Mouse (Mus musculus) ES-E14 (cell line): ENCODE data around the gene Ptger1. TPM values are rescaled to one million over a fixed set of nuclear protein-coding genes. Genes with fewer than 3 reads are reported as not detected.

Experiments
- DNase-seq: peaks from one replicate; pipeline ENCODE4 v3.0.0-alpha.2; 2013; ENCODE audit warnings: low read depth, low spot score
- H3K27ac ChIP-seq: 2 replicates; pipeline ENCODE4 v1.5.1; 2012; ENCODE audit warnings: low read depth, mild to moderate bottlenecking, low read length, moderate library complexity, mixed read lengths; ENCODE audit not compliant: poor library complexity, insufficient read depth, severe bottlenecking
- H3K36me3 ChIP-seq: 2 replicates; pipeline ENCODE4 v1.6.1; 2012; ENCODE audit warnings: mild to moderate bottlenecking, low read length, moderate library complexity, mixed read lengths; ENCODE audit not compliant: control insufficient read depth, poor library complexity, insufficient read depth, severe bottlenecking
- H3K4me1 ChIP-seq, 2 experiments: fragments of 150-350 bp in 1 of 2; sonication (generic) in 1 of 2; 2 replicates each; pipeline ENCODE4 v1.6.1; 2012; ENCODE audit warnings: low read length in 2 of 2, mild to moderate bottlenecking in 1 of 2, mixed read lengths in 1 of 2; ENCODE audit not compliant: control insufficient read depth in 2 of 2, insufficient read depth in 2 of 2, poor library complexity in 1 of 2
- H3K4me3 ChIP-seq, 2 experiments: fragments of 150-350 bp in 1 of 2; sonication (generic) in 1 of 2; 2 replicates each; pipeline ENCODE4 v1.5.1; 2012; ENCODE audit warnings: low read length in 2 of 2, low read depth in 1 of 2, mild to moderate bottlenecking in 1 of 2, mixed read lengths in 1 of 2; ENCODE audit not compliant: insufficient read depth in 1 of 2, poor library complexity in 1 of 2, severe bottlenecking in 1 of 2
- H3K9ac ChIP-seq: 2 replicates; pipeline ENCODE4 v1.6.1; 2012; ENCODE audit warnings: low read depth, mild to moderate bottlenecking, low read length, mixed read lengths; ENCODE audit not compliant: poor library complexity, insufficient read depth, severe bottlenecking
- H3K9me3 ChIP-seq: fragments of 150-350 bp; sonication (generic); 2 replicates; pipeline ENCODE4 v1.6.1; 2012; ENCODE audit warnings: low read depth, mild to moderate bottlenecking, low read length; ENCODE audit not compliant: control insufficient read depth, insufficient read depth
- CHD2 ChIP-seq: IDR thresholded peaks from 2 replicates; pipeline ENCODE4 v1.6.1; 2014; ENCODE audit warnings: mild to moderate bottlenecking, low read depth, low read length, inconsistent platforms
- HCFC1 ChIP-seq: IDR thresholded peaks from 2 replicates; pipeline ENCODE4 v1.6.1; 2012; ENCODE audit warnings: low read length, inconsistent platforms, borderline replicate concordance; ENCODE audit not compliant: insufficient read depth
- MAFK ChIP-seq: IDR thresholded peaks from 2 replicates; pipeline ENCODE4 v1.6.1; 2014; ENCODE audit warnings: mild to moderate bottlenecking, low read depth, low read length, inconsistent platforms; ENCODE audit not compliant: insufficient read depth
- ZC3H11A ChIP-seq: IDR thresholded peaks from 2 replicates; pipeline ENCODE4 v1.6.1; 2012; ENCODE audit warnings: low read depth, mild to moderate bottlenecking, inconsistent platforms, low read length, borderline replicate concordance
- ZNF384 ChIP-seq: IDR thresholded peaks from 2 replicates; pipeline ENCODE4 v1.6.1; 2012; ENCODE audit warnings: low read depth, low read length, inconsistent platforms
- in situ Hi-C, 2 experiments: fragments of 600-800 bp; cut with MboI; formaldehyde crosslinking; loops; one replicate each; pipeline ENCODE4 v1.15.1; 2025; ENCODE audit warnings: low sequenced_read_pairs in 2 of 2, inconsistent platforms in 1 of 2; ENCODE audit not compliant: unreplicated experiment in 2 of 2
- total RNA-seq: library from RNA; depleted of rRNA; stranded (reverse); fragments of 300-350 nt; gene quantifications from 2 replicates; pipeline ENCODE4 v1.2.3, GENCODE M21; 2012

The Ptger1 gene
- total RNA-seq, 1 experiment = 1.7 TPM

GRCm38 (mm10) chr8:83679866-83680265, 13.4 kb downstream of the Ptger1 start:
- H3K36me3 ChIP-seq = peaks cover 11% of the 10 kb centered on the region; the same call in 1 of the 2 replicates

DNA sequence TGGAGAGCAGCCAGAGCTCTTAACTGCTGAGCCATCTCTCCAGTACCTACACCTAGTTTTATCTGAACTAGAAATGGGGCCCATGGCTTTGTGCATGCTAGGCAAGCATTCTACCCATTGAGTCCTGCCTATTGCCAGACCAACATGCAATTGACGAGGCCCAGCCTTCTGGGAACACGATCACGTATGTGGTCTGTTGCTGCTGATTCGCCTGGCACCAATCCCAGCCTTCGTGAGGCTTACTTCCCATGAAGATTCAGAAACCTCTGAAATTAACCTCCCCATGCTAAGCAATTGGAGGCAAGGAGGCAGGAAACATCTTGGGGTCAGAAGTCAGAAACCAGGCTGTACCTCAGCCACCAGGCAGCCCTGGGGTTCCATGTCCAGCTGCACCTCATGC, 14.1 kb downstream of the Ptger1 start:
- no peak overlapping the region for H3K4me3 ChIP-seq
- no peak overlapping the region for H3K9ac ChIP-seq
- TF ChIP-seq HCFC1 (no peak), ZNF384 (no peak), MAFK (no peak), ZC3H11A (no peak), CHD2 (no peak)
- DNase-seq = no peak
- H3K9me3 ChIP-seq = no peaks in the 10 kb centered on the region
- H3K27ac ChIP-seq = no peak overlapping the region
- H3K36me3 ChIP-seq = peaks cover 11% of the 10 kb centered on the region; the same call in 1 of the 2 replicates
- in situ Hi-C loops = no loop called here
- no peaks in the 10 kb centered on the region for H3K4me1 ChIP-seq

More at GRCm38 (mm10) chr8:83679866-83680265, 13.4 kb downstream of the Ptger1 start:
- H3K27ac ChIP-seq = no peak overlapping the region
- no peaks in the 10 kb centered on the region for H3K9me3 ChIP-seq
- no peak overlapping the region for H3K9ac ChIP-seq
- TF ChIP-seq MAFK (no peak), CHD2 (no peak), HCFC1 (no peak), ZNF384 (no peak), ZC3H11A (no peak)
- H3K4me1 ChIP-seq = no peaks in the 10 kb centered on the region
- in situ Hi-C loops = no loop called here
- no peak for DNase-seq
- H3K4me3 ChIP-seq = no peak overlapping the region

DNA sequence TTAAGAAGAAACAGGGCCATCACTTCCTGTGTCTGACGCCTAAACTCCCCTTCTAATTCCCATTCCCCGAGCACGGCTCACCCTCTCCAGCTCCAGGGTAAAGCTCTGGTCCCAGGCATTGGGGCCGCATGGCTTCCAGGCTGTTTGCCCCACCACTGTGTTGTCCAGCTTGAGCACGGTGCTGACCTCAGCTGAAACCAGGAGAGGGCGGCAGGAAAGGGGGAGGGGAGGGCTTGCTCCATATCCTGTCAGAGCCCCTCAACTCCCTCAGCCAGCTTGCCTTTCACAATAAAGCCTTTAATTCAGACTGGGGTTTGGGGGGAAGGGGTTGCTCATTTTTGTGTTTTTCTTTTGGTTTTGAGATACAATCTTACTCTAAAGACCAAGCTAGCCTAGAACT, 14.6 kb downstream of the Ptger1 start:
- no peak overlapping the region for H3K4me3 ChIP-seq
- H3K9me3 ChIP-seq = no peaks in the 10 kb centered on the region
- TF ChIP-seq CHD2 (no peak), HCFC1 (no peak), ZC3H11A (no peak)
- no peak for DNase-seq
- in situ Hi-C loops = no loop called here
- H3K27ac ChIP-seq = no peak overlapping the region
- no peaks in the 10 kb centered on the region for H3K4me1 ChIP-seq
- H3K9ac ChIP-seq = no peak overlapping the region
- peaks cover 11% of the 10 kb centered on the region; the same call in 1 of the 2 replicates for H3K36me3 ChIP-seq

DNA sequence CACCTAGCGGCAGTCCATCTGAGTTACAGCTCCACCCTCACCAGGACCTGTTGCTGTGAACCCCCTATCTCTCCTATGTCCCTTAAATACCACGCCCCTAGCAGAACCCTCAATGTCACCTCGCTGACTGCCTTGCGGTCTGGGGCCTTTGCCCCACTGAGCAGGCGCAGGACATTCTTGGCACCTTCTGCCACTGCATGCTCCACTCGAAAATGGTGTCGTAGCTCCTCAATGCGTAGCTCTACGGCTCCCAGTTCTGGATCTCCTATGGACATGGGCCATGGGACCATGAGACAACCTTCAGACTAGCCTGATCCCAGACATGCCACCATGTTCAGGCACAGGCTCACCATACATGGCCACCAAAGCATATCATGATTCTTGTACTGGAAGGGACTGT, 18.0 kb downstream of the Ptger1 start:
- no peak for TF ChIP-seq ZNF384
- no peak for TF ChIP-seq CHD2
- no peak for TF ChIP-seq HCFC1
- no peak for TF ChIP-seq ZC3H11A
- no peak for TF ChIP-seq MAFK
- in situ Hi-C loops = no loop called here
- Histone ChIP-seq H3K9me3 (no peaks in the 10 kb centered on the region), H3K27ac (no peak overlapping the region), H3K36me3 (peaks cover 5% of the 10 kb centered on the region; the same call in 1 of the 2 replicates), H3K4me1 (no peaks in the 10 kb centered on the region), H3K4me3 (no peak overlapping the region), H3K9ac (no peak overlapping the region)
- no peak for DNase-seq

DNA sequence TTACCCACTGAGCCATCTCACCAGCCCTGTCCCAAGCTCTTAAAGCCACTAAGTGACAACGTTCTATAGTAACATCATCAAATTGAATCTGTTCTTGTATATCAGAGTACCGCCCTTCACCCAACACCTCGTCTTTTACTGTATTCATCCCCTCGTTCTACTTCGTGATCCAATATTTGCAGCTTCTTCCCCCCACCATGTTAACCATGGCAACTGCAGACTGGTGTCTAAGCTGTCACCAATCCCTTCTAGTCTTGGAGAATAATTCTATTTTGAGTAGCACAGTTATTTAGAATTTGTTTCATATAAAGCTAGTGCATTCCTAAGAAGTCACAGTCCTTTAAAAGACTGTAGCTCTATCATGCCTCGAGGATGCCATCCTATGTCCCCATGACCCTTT, 22.8 kb downstream of the Ptger1 start:
- Histone ChIP-seq H3K4me1 (peaks cover 0 to 8% of the 10 kb centered on the region in 2 experiments; a peak in 1 of 4 replicates), H3K4me3 (no peak overlapping the region), H3K27ac (no peak overlapping the region), H3K36me3 (peaks cover 6% of the 10 kb centered on the region; the same call in 1 of the 2 replicates), H3K9ac (no peak overlapping the region), H3K9me3 (no peaks in the 10 kb centered on the region)
- in situ Hi-C loops = no loop called here
- DNase-seq = no peak
- TF ChIP-seq ZNF384 (no peak), ZC3H11A (no peak), MAFK (no peak), CHD2 (no peak), HCFC1 (no peak)
